Mouse (Mus musculus) liver, adult 2 months (tissue): Measurements from ENCODE around the gene Olfr1162.

Experiments
- CTCF ChIP-seq: fragments of 200-500 bp; IDR thresholded peaks from 2 replicates; pipeline ENCODE4 v1.5.1; 2011; ENCODE audit warnings: low read depth, low read length, control low read depth
- POLR2A ChIP-seq: fragments of 200-500 bp; IDR thresholded peaks from 2 replicates; pipeline ENCODE4 v1.6.1; 2011; ENCODE audit warnings: low read length, control low read depth; ENCODE audit not compliant: insufficient read depth; ENCODE audit errors: extremely low read depth

DNA sequence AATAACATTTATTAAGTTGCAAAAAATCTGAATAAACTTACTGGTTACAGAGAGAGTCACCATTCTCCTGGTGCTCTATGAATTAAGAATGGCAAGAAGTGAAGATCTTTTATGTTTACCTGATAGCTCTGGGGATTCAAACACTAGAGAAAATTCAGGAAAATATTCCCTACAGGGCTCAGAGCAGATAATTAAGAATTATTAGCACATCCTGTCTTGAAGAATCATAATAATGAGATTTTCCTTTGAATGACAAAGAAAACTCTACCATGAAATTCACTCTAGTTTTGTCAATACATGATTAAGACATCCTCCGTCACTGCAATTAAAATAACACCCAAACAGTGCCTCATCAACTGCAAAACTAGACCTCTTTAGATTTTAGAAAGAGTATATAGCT lies at the start of gene Olfr1162:
- TF ChIP-seq CTCF: no peak
- TF ChIP-seq POLR2A: no peak
